14 mouse cellular contexts compared by ENCODE assay signal in the genomic region with DNA sequence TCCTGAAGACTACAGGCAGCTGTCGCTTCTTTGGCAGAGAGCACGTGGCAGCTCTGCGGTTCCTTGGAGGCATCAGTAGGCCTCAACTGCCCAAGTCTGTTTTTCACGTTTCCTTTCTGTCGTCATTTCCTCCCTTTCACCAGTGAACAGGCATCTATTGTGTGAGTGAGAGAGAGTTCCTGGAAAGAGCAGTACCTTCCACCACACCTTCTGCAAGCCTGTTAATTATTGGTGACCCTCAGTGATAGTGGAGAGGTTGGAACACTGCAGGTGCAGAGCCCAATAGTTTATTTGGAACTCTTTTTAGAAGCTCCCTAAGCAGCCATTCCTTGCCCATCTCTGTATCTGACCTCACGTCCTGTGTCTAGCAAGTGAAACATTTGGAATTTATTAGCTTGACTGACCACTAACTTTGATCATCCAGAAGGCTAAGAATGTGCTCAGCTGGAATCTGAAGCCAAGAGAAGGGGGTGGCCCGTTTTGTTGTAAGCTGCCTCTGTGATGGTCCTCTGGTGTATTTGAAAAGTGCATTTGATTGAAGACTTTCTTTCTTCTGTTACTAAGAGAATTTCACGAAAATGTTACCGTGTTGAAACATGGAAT. TPM values are rescaled to one million over a fixed set of nuclear protein-coding genes. Genes with fewer than 3 reads are reported as not detected.
DNase-seq lines count a peak whose midpoint lies in the region; ATAC-seq and TF ChIP-seq lines count a peak whose summit lies in the region.
"Had no signal": no experiment of that assay in that cellular context is flagged by ENCODE, and none has a peak within 500 bp of the region (broad histone marks: within the 10 kb centered on the region; RNA-seq: fewer than 3 reads in every experiment).

No protein-coding gene starts in this region.

- peak; percentile 42; the same call in 1 of the 2 replicates for ATAC-seq in kidney, embryonic 16.5 days (ENCODE audit: low FRiP score, low TSS enrichment)
- no peak for ATAC-seq in limb, embryonic 14.5 days (ENCODE audit: low FRiP score, low read depth)
- ATAC-seq in forebrain, embryonic 15.5 days (replicated peaks), result no peak
- ATAC-seq: forebrain, embryonic 14.5 days had no signal

- 0 out of 2 replicates have a peak overlapping the region, but pooled peaks have one; percentile 6 for H3K9ac ChIP-seq in kidney, embryonic 16.5 days (replicated peaks; ENCODE audit: low read length)
- H3K9ac ChIP-seq in limb, embryonic 14.5 days (ENCODE audit: low read depth, low read length, severe bottlenecking), result no peak overlapping the region
- H3K9ac ChIP-seq in forebrain, embryonic 15.5 days (replicated peaks), result no peak overlapping the region
- H3K9ac ChIP-seq: heart, embryonic 13.5 days had no signal

- DNase-seq in kidney, postnatal 4 days, result no peak
- DNase-seq in ES-CJ7 (ENCODE audit: low read depth, low spot score), result peak; percentile 88
- DNase-seq in embryo, embryonic 9.5 days (ENCODE audit: extremely low spot score), result peak; percentile 34
- no peak for DNase-seq in limb, embryonic 14.5 days (ENCODE audit: low spot score)
- no peak for DNase-seq in testis, postnatal 14 days (ENCODE audit: low spot score)
- no peak for DNase-seq in spleen, postnatal 10 days (ENCODE audit: low spot score in 2 of 2)
- DNase-seq: adrenal gland, postnatal 36 days; cerebellum, adult 9-11 months; midbrain, embryonic 14.5 days; thymus, adult 18-20 months had no signal

- H3K9me3 ChIP-seq in kidney, embryonic 16.5 days (ENCODE audit: low read length), result no peaks in the 10 kb centered on the region
- no peaks in the 10 kb centered on the region for H3K9me3 ChIP-seq in limb, embryonic 14.5 days (ENCODE audit: control insufficient read depth, low read length)
- H3K9me3 ChIP-seq in forebrain, embryonic 15.5 days, result no peaks in the 10 kb centered on the region
- H3K9me3 ChIP-seq: heart, embryonic 13.5 days had no signal

- H3K4me1 ChIP-seq in kidney, embryonic 16.5 days (ENCODE audit: insufficient read depth, low read length), result peaks cover 43% of the 10 kb centered on the region
- peaks cover 22% of the 10 kb centered on the region for H3K4me1 ChIP-seq in limb, embryonic 14.5 days (ENCODE audit: control insufficient read depth, insufficient read depth, low read length)
- H3K4me1 ChIP-seq in forebrain, embryonic 15.5 days, result peaks cover 4% of the 10 kb centered on the region; the same call in 1 of the 2 replicates

- 31% methylated on average over 9 of the region's 9 CpGs for WGBS in kidney, embryonic 16.5 days
- WGBS in limb, embryonic 14.5 days, result 35% methylated on average over 9 of the region's 9 CpGs
- WGBS in forebrain, embryonic 15.5 days, result 51% methylated on average over 9 of the region's 9 CpGs

- no peak overlapping the region for H3K4me2 ChIP-seq in kidney, embryonic 16.5 days (replicated peaks; ENCODE audit: low read depth, low read length)
- H3K4me2 ChIP-seq in limb, embryonic 14.5 days (replicated peaks; ENCODE audit: low read depth, low read length, severe bottlenecking), result no peak overlapping the region
- no peak overlapping the region for H3K4me2 ChIP-seq in forebrain, embryonic 15.5 days (replicated peaks)
- H3K4me2 ChIP-seq: heart, embryonic 13.5 days had no signal

- no peaks in the 10 kb centered on the region for H3K27me3 ChIP-seq in kidney, embryonic 16.5 days (ENCODE audit: insufficient read depth, low read length)
- no peaks in the 10 kb centered on the region for H3K27me3 ChIP-seq in limb, embryonic 14.5 days (ENCODE audit: control insufficient read depth, insufficient read depth, low read length)
- H3K27me3 ChIP-seq in forebrain, embryonic 15.5 days, result no peaks in the 10 kb centered on the region
- H3K27me3 ChIP-seq: heart, embryonic 13.5 days had no signal

- H3K4me3 ChIP-seq in kidney, embryonic 16.5 days (ENCODE audit: low read length), result no peak overlapping the region
- no peak overlapping the region for H3K4me3 ChIP-seq in limb, embryonic 14.5 days (replicated peaks; ENCODE audit: low read length)
- H3K4me3 ChIP-seq in forebrain, embryonic 15.5 days, result no peak overlapping the region
- H3K4me3 ChIP-seq: heart, embryonic 13.5 days had no signal

- peak overlapping the region; percentile 81 for H3K27ac ChIP-seq in kidney, embryonic 16.5 days (ENCODE audit: low read length)
- 0 out of 2 replicates have a peak overlapping the region, but pooled peaks have one; percentile 3 for H3K27ac ChIP-seq in limb, embryonic 14.5 days (replicated peaks; ENCODE audit: low read depth, low read length)
- no peak overlapping the region for H3K27ac ChIP-seq in forebrain, embryonic 15.5 days (replicated peaks)
- H3K27ac ChIP-seq: heart, embryonic 13.5 days had no signal

- H3K36me3 ChIP-seq in kidney, embryonic 16.5 days (ENCODE audit: insufficient read depth, low read length), result peaks cover 8% of the 10 kb centered on the region; the same call in 1 of the 2 replicates
- peaks cover 5% of the 10 kb centered on the region; the same call in 1 of the 2 replicates for H3K36me3 ChIP-seq in limb, embryonic 14.5 days (ENCODE audit: control insufficient read depth, insufficient read depth, low read length)
- H3K36me3 ChIP-seq in forebrain, embryonic 15.5 days, result no peaks in the 10 kb centered on the region; the same call in 1 of the 2 replicates

- no peak for TF ChIP-seq POLR2A in limb, embryonic 14.5 days (IDR thresholded peaks at IDR 0.05; ENCODE audit: borderline replicate concordance, extremely low read depth, insufficient read depth, insufficient read length)

RNA-seq across cellular contexts. Expression of a gene that starts 21.1 kb away (rescaled TPM):
- polyA plus RNA-seq in kidney, embryonic 16.5 days (2015; fragmentation: Nextera tagmentation; extraction: Ambion mirVana), result 39.7 and 42.5 TPM in 2 replicates
- 44.9 and 45.5 TPM in 2 replicates for polyA plus RNA-seq in limb, embryonic 14.5 days (2012; rRNA removed)
- 45.3 and 53.4 TPM in 2 replicates for polyA plus RNA-seq in limb, embryonic 14.5 days (2014; fragmentation: Nextera tagmentation; extraction: Ambion mirVana)
- 25.7 and 25.9 TPM in 2 replicates for polyA plus RNA-seq in forebrain, embryonic 15.5 days (2015; fragmentation: Nextera tagmentation; extraction: Ambion mirVana)

RNA-seq across cellular contexts. Expression of a gene that starts 47.5 kb away (rescaled TPM):
- polyA plus RNA-seq in kidney, embryonic 16.5 days (2015; fragmentation: Nextera tagmentation; extraction: Ambion mirVana), result 5.1 and 6.8 TPM in 2 replicates
- 16.9 and 22.3 TPM in 2 replicates for polyA plus RNA-seq in limb, embryonic 14.5 days (2012; rRNA removed)
- polyA plus RNA-seq in limb, embryonic 14.5 days (2014; fragmentation: Nextera tagmentation; extraction: Ambion mirVana), result 7.9 and 8.2 TPM in 2 replicates
- polyA plus RNA-seq in forebrain, embryonic 15.5 days (2015; fragmentation: Nextera tagmentation; extraction: Ambion mirVana), result 6.9 and 7.4 TPM in 2 replicates

Comparison
In these comparisons a context has a peak if more than half of its experiments do, and no peak if none do; other contexts are left out.
1. DNase-seq: peak in ES-CJ7 (single experiment) and embryo, embryonic 9.5 days (single experiment); none in kidney, postnatal 4 days (0 of 2), limb, embryonic 14.5 days (single experiment), testis, postnatal 14 days (single experiment) and spleen, postnatal 10 days (0 of 2).